In genomic region chr5:136861191-136861940, GRCm38 (mm10) we compare ENCODE assay signal across 10 mouse cellular contexts. TPM values are rescaled to one million over a fixed set of nuclear protein-coding genes. Genes with fewer than 3 reads are reported as not detected.
A peak's percentile ranks its signal among the peaks of the same experiment; 100 is the strongest.
DNase-seq lines count a peak whose midpoint lies in the region; ATAC-seq lines count a peak whose summit lies in the region.
"Had no signal": no experiment of that assay in that cellular context is flagged by ENCODE, and none has a peak within 500 bp of the region (broad histone marks: within the 10 kb centered on the region; RNA-seq: fewer than 3 reads in every experiment).

No protein-coding gene starts in this region.

- no peaks in the 10 kb centered on the region for H3K9me3 ChIP-seq in kidney, embryonic 16.5 days (ENCODE audit: low read length)
- H3K9me3 ChIP-seq in embryonic facial prominence, embryonic 15.5 days (replicated peaks), result no peaks in the 10 kb centered on the region
- H3K9me3 ChIP-seq in intestine, embryonic 15.5 days, result no peaks in the 10 kb centered on the region
- H3K9me3 ChIP-seq in neural tube, embryonic 12.5 days, result no peaks in the 10 kb centered on the region
- H3K9me3 ChIP-seq: liver, embryonic 15.5 days had no signal

- H3K36me3 ChIP-seq in kidney, embryonic 16.5 days (ENCODE audit: insufficient read depth, low read length), result no peaks in the 10 kb centered on the region
- H3K36me3 ChIP-seq in embryonic facial prominence, embryonic 15.5 days, result peaks cover 10% of the 10 kb centered on the region; the same call in 1 of the 2 replicates
- H3K36me3 ChIP-seq in intestine, embryonic 15.5 days, result no peaks in the 10 kb centered on the region
- no peaks in the 10 kb centered on the region for H3K36me3 ChIP-seq in neural tube, embryonic 12.5 days
- H3K36me3 ChIP-seq: liver, embryonic 15.5 days had no signal

- H3K9ac ChIP-seq in kidney, embryonic 16.5 days (replicated peaks; ENCODE audit: low read length), result peak overlapping the region; percentile 61
- peak overlapping the region; percentile 26 for H3K9ac ChIP-seq in embryonic facial prominence, embryonic 15.5 days
- no peak overlapping the region for H3K9ac ChIP-seq in intestine, embryonic 15.5 days
- H3K9ac ChIP-seq in neural tube, embryonic 12.5 days, result no peak overlapping the region
- H3K9ac ChIP-seq: liver, embryonic 15.5 days had no signal

- H3K4me3 ChIP-seq in kidney, embryonic 16.5 days (ENCODE audit: low read length), result peak overlapping the region; percentile 29
- peak overlapping the region; percentile 23 for H3K4me3 ChIP-seq in embryonic facial prominence, embryonic 15.5 days (replicated peaks)
- no peak overlapping the region for H3K4me3 ChIP-seq in intestine, embryonic 15.5 days (replicated peaks)
- H3K4me3 ChIP-seq in neural tube, embryonic 12.5 days, result no peak overlapping the region
- H3K4me3 ChIP-seq: liver, embryonic 15.5 days had no signal

- ATAC-seq in kidney, embryonic 16.5 days (ENCODE audit: low FRiP score, low TSS enrichment), result peak; percentile 76
- ATAC-seq in embryonic facial prominence, embryonic 15.5 days (ENCODE audit: insufficient number of reproducible peaks, low FRiP score, low TSS enrichment, low read depth), result peak; percentile 80
- no peak for ATAC-seq in intestine, embryonic 15.5 days
- 0 out of 2 replicates have a peak, but pooled peaks have one; percentile 21 for ATAC-seq in neural tube, embryonic 12.5 days (ENCODE audit: low FRiP score, low read depth)

- peak overlapping the region; percentile 48 for H3K4me2 ChIP-seq in kidney, embryonic 16.5 days (replicated peaks; ENCODE audit: low read depth, low read length)
- peak overlapping the region; percentile 40 for H3K4me2 ChIP-seq in embryonic facial prominence, embryonic 15.5 days (replicated peaks)
- H3K4me2 ChIP-seq in intestine, embryonic 15.5 days (replicated peaks), result peak overlapping the region; percentile 30; the same call in 1 of the 2 replicates
- H3K4me2 ChIP-seq in neural tube, embryonic 12.5 days (replicated peaks), result peak overlapping the region; percentile 44
- H3K4me2 ChIP-seq: liver, embryonic 15.5 days had no signal

- peaks cover 44% of the 10 kb centered on the region for H3K4me1 ChIP-seq in kidney, embryonic 16.5 days (ENCODE audit: insufficient read depth, low read length)
- H3K4me1 ChIP-seq in embryonic facial prominence, embryonic 15.5 days, result peaks cover 46% of the 10 kb centered on the region
- peaks cover 7% of the 10 kb centered on the region for H3K4me1 ChIP-seq in intestine, embryonic 15.5 days (replicated peaks)
- H3K4me1 ChIP-seq in neural tube, embryonic 12.5 days, result peaks cover 34% of the 10 kb centered on the region

- no peaks in the 10 kb centered on the region for H3K27me3 ChIP-seq in kidney, embryonic 16.5 days (ENCODE audit: insufficient read depth, low read length)
- no peaks in the 10 kb centered on the region for H3K27me3 ChIP-seq in embryonic facial prominence, embryonic 15.5 days
- H3K27me3 ChIP-seq in intestine, embryonic 15.5 days (replicated peaks), result no peaks in the 10 kb centered on the region
- no peaks in the 10 kb centered on the region for H3K27me3 ChIP-seq in neural tube, embryonic 12.5 days (replicated peaks)
- H3K27me3 ChIP-seq: liver, embryonic 15.5 days had no signal

- no peak for DNase-seq in kidney, adult 8-10 months
- no peak for DNase-seq in cerebellum, postnatal 36 days
- DNase-seq in urinary bladder, postnatal 14 days (ENCODE audit: low spot score), result no peak
- DNase-seq in thymus, adult 18-20 months, result no peak
- DNase-seq: adrenal gland, adult 2 months had no signal

- WGBS in kidney, embryonic 16.5 days, result 7% methylated on average over 20 of the region's 20 CpGs
- 4% methylated on average over 20 of the region's 20 CpGs for WGBS in embryonic facial prominence, embryonic 15.5 days
- 14% methylated on average over 20 of the region's 20 CpGs for WGBS in intestine, embryonic 15.5 days
- WGBS in neural tube, embryonic 12.5 days, result 8% methylated on average over 20 of the region's 20 CpGs

- peak overlapping the region; percentile 83 for H3K27ac ChIP-seq in kidney, embryonic 16.5 days (ENCODE audit: low read length)
- peak overlapping the region; percentile 91 for H3K27ac ChIP-seq in embryonic facial prominence, embryonic 15.5 days (replicated peaks)
- H3K27ac ChIP-seq in intestine, embryonic 15.5 days, result no peak overlapping the region
- 0 out of 2 replicates have a peak overlapping the region, but pooled peaks have one; percentile 26 for H3K27ac ChIP-seq in neural tube, embryonic 12.5 days
- H3K27ac ChIP-seq: liver, embryonic 15.5 days had no signal

RNA-seq across cellular contexts. Expression of gene Col26a1, which starts 21.6 kb away (rescaled TPM):
- 48.1 and 51.5 TPM in 2 replicates for polyA plus RNA-seq in kidney, embryonic 16.5 days (2015; fragmentation: Nextera tagmentation; extraction: Ambion mirVana)
- 247 and 258 TPM in 2 replicates for polyA plus RNA-seq in embryonic facial prominence, embryonic 15.5 days (2015; fragmentation: Nextera tagmentation; extraction: Ambion mirVana)
- 9.6 and 10.8 TPM in 2 replicates for polyA plus RNA-seq in intestine, embryonic 15.5 days (2015; fragmentation: Nextera tagmentation; extraction: Ambion mirVana)
- polyA plus RNA-seq in neural tube, embryonic 12.5 days (2016; fragmentation: Nextera tagmentation; extraction: Ambion mirVana), result 67.9 and 74.6 TPM in 2 replicates

RNA-seq across cellular contexts. Expression of gene Ift22, which starts 46.6 kb away (rescaled TPM):
- 87.8 and 88.1 TPM in 2 replicates for polyA plus RNA-seq in kidney, embryonic 16.5 days (2015; fragmentation: Nextera tagmentation; extraction: Ambion mirVana)
- 76.5 and 104 TPM in 2 replicates for polyA plus RNA-seq in embryonic facial prominence, embryonic 15.5 days (2015; fragmentation: Nextera tagmentation; extraction: Ambion mirVana)
- 54.4 and 55.0 TPM in 2 replicates for polyA plus RNA-seq in intestine, embryonic 15.5 days (2015; fragmentation: Nextera tagmentation; extraction: Ambion mirVana)
- polyA plus RNA-seq in neural tube, embryonic 12.5 days (2016; fragmentation: Nextera tagmentation; extraction: Ambion mirVana), result 98.2 and 106 TPM in 2 replicates

Comparison
In these comparisons a context has a peak if more than half of its experiments do, and no peak if none do; other contexts are left out.
1. H3K4me3 ChIP-seq: peak in kidney, embryonic 16.5 days (single experiment) and embryonic facial prominence, embryonic 15.5 days (single experiment); none in intestine, embryonic 15.5 days (single experiment) and neural tube, embryonic 12.5 days (single experiment).
2. H3K9ac ChIP-seq: peak in kidney, embryonic 16.5 days (single experiment) and embryonic facial prominence, embryonic 15.5 days (single experiment); none in intestine, embryonic 15.5 days (single experiment) and neural tube, embryonic 12.5 days (single experiment).
3. Peak in every context shown above with its lines, with median percentiles within 50 percentile points of each other: H3K4me2 ChIP-seq.